Mouse (Mus musculus): ENCODE measurements around the gene Cyb5r3.

DNA sequence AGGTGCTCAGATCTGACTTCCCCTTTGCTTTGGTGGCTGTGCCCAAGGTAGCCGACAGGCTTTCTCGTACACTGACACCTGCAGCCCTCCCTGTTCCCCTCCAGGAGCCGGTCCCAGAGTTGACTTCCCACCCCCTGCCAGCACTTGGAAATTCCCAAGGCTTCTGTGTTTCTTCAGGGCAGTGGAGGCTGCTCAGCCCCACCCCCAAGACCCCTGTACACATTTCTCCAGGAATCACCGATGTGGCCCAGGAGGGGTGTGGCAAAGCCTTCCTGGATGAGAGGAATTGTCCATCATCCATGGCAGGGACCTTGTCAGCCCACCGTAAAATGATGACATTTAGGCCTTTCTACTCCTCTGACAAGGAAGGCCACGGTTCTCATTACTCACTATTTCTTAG, 61.1 kb downstream of the Cyb5r3 start:
- TF ChIP-seq EP300 (optimal IDR thresholded peaks at IDR 0.05) = no peak
- no peak for TF ChIP-seq CTCF (IDR thresholded peaks at IDR 0.05; ENCODE audit: low read depth)
